Mouse (Mus musculus) heart, adult 8-10 months (tissue): ENCODE measurements around the gene Mapk6. TPM values are rescaled to one million over a fixed set of nuclear protein-coding genes. Genes with fewer than 3 reads are reported as not detected.
A peak's percentile ranks its signal among the peaks of the same experiment; 100 is the strongest.
"Not testable (repeated sequence)": the region's sequence is repeated elsewhere in the genome, so short reads cannot be mapped to it uniquely, and the experiment has no call there.

Experiments
- DNase-seq: peaks from one replicate; pipeline ENCODE4 v3.0.0; 2022; ENCODE audit warnings: low spot score
- total RNA-seq, 4 experiments: library from RNA; stranded (reverse); gene quantifications; 2 replicates each; pipeline ENCODE4 v1.2.4; 2022

Gene Mapk6
- 10 to 100 TPM; 21.8 to 25.3 (median 22.6) TPM for total RNA-seq

GRCm38 (mm10) chr9:75409852-75410378, at the start of gene Mapk6:
Mapk6 (minus strand) TSS chr9:75410005.
- peak; percentile 97 for DNase-seq

DNA sequence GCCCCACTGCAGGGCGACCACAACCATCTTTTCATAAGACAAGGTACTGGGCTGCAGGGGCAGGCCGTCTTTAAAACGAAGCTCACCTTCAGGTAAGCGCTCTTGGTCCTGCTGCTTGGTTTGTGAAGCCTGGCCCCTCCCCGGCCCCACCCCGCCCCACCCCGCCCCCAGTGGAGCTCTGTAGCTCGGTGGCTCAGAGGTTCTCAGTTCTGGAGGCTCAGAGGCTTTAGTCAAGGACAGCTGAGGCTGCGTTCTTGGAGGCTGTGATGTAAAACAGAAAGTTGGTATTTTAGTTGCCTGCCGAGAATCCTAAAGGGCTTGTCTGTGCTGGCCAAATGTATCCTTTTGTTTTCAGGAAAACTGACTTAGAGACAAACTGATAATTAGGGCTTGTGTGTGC, 45.9 kb upstream of the Mapk6 start:
- no peak for DNase-seq

DNA sequence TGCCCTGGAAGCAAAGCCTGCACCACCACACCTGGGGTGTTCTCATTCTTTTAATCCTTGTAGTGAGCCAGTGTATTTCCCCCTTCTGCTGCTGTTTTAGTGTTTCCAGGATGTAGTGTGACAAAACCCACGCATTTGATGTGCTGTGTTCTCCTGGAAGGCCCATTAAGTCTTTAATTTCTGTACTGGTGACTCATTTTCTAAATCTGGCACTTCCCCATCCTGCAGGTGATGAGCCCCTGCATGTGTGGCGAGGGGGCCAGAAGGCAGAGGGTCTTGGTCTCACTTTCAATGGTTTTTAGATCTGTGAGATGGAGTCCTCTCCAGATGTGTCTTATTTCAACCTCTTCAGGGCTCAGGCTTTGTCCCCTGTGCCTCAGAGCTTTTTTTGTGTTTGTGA, 44.2 kb upstream of the Mapk6 start:
- DNase-seq: no peak

DNA sequence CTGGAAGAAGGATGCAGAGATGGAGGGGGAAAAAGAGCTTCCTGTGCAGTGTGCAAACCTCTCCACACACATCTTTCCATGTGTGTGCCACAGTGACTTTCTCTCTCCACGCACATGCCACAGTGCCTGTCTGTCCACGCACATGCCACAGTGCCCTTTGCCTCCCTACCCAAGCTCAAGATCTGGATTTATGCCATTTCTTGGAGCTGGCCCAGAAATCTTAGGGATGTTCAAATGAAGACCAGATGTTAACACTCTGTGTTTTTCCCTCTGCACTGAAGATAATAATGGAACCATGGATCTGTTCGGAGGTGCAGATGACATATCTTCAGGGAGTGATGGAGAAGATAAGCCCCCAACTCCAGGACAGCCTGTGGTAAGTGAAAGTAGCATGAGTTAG, 38.2 kb upstream of the Mapk6 start:
- no peak for DNase-seq

- not testable (repeated sequence) for DNase-seq
Measured at GRCm38 (mm10) chr9:75446574-75446973, 36.8 kb upstream of the Mapk6 start.

GRCm38 (mm10) chr9:75444981-75445380, 35.2 kb upstream of the Mapk6 start:
- DNase-seq: no peak

DNA sequence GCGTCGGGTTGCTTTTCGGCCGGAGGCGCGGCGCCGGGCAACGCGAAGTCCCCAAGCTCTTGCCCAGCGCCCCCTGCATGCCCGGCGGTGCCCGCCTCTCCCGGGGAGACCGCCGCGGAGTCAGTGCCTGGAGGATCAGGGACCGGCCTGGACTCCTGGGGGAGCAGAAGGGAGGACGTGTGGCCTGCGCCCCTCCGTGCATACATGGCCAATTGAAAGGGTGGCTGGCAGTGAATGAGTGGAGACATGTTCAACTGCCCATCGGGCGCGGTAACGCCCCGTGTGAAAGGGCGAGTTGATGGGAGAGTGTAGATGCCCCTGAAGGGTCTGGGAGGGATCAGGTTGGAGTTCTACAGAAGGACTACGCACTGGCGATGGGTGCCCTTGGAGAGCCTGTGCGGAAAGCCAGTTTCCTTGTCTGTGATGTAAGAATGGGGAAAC, 31.9 kb upstream of the Mapk6 start:
- DNase-seq: peak; percentile 32

- DNase-seq: peak; percentile 93
Measured at GRCm38 (mm10) chr9:75440796-75441666, 31.2 kb upstream of the Mapk6 start, which contains the start of gene Leo1. Leo1 (plus strand) TSS chr9:75441524.

DNA sequence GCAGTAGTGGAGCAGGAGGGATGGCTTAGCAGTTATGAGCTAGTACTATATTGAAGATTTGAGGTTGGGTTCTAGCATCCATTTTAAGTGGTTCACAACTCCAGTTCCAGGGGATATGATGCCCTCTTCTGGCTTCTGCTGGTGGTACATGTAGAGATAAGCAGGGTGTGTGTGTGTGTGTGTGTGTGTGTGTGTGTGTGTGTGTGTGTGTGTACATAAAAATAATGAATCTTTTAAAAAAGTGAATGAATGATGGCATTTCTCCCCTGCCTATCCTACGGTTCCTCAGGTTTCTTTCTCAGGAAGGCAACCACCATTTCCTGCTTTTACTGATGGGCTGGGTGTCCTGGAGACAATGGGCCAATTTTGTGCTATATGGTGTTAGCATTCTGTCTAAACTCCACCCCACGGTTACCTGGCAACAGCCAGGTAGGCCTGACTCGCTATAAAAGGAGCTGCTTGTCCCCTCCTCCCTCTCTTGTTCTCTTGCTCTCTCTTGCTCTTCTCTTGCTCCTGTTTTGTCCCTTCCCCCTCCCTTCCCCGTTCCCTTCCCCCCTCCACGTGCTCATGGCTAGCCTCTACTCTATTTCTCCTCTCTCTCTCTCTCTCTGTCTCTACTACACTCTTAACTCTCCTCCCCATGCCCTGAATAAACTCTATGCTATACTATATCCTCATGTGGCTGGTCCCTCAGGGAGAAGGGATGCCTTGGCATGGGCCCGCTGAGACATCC, 28.0 kb upstream of the Mapk6 start:
- no peak for DNase-seq

GRCm38 (mm10) chr9:75435918-75436317, 26.1 kb upstream of the Mapk6 start:
- peak; percentile 91 for DNase-seq

GRCm38 (mm10) chr9:75435291-75435690, 25.5 kb upstream of the Mapk6 start:
- no peak for DNase-seq

DNA sequence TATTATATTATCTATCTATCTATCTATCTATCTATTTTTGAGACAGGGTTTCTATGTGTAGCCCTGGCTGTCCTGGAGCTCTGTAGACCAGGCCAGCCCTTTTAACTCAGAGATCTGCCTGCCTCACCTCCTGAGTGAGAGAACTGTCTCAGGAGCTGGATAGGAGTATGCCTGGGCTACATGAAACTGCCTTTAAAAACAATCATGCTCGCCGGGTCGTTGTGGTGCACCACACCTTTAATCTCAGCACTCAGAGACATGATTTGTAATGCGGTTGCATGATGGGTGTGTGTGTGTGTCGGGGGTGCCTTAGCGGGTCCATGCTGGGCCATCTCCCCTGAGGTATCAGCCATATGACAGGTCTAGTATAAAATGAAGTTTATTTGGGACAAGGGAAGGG, 25.1 kb upstream of the Mapk6 start:
- no peak for DNase-seq

GRCm38 (mm10) chr9:75434172-75434793, 24.5 kb upstream of the Mapk6 start:
- peak; percentile 79 for DNase-seq

DNA sequence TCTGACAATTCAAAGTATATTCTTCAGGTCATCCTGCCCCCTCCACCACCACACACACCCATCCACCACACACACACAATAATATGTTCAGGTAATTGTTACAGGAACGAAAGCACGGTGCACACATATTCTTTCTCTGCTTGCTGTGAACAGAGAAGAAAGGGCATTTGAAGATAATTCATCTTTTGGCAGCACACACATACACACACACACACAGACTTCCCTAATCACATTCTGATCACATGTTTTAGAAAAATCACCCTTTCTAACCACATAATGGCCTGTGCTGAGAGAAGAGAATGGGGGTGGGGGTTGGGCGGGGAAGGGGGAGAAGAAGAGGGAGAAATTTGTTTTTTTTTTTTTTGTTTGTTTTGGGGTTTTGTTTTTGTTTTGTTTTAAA, 22.9 kb upstream of the Mapk6 start:
- no peak for DNase-seq

DNA sequence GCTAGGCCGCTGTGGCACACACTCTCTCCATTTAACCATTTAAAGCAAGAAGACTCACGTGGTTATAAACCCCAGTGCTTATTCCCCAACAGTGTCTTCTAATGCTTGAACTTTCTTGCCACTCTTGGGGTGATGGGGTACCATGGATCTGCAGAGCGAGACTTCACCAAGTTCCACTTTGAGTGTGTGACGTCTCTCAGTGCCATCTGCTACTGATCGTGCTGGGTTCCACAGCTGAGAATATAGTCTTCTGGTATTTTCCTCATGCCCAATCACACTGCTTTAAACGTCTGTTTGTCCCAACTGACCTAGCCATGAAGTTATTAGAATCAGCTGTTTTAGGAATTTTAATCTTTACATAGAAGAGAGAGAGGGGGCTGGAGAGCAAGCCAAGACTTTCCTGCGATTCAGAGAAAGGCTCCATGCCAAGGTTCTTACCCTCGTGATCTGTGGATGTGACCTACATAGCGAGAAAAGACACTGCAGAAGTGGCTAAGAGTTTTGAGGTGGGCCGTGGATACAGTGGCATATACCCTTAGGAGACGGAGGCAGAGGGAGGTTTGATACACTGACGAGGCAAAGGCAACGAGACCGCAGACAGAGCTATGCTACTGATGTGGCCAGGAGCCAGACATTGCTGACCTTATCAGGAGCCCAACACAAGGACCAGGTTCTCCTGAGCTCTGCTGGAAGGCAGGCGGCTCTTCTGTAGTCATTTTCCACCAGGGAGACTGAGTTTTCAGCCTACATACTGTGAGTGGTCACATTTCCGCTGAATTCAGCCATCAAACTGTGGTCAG, 21.2 kb upstream of the Mapk6 start:
- DNase-seq: peak; percentile 26

DNA sequence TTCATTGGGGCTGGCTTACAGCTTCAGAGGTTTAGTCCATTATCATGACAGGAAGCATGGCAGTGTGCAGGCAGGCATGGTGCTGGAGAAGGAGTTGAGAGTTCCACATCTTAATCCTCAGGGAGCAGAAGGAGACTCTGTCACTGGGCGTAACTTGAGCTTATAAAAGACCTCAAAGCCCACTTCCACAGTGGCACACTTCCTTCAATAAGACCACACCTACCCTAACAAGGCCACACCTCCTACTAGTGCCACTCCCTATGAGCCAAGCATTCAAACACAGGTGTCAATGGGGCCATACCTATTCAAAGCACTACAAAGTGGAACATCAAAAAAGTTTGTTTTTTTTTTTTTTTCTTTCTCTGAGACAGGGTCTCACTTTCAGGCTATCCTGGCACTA, 19.9 kb upstream of the Mapk6 start:
- no peak for DNase-seq

DNA sequence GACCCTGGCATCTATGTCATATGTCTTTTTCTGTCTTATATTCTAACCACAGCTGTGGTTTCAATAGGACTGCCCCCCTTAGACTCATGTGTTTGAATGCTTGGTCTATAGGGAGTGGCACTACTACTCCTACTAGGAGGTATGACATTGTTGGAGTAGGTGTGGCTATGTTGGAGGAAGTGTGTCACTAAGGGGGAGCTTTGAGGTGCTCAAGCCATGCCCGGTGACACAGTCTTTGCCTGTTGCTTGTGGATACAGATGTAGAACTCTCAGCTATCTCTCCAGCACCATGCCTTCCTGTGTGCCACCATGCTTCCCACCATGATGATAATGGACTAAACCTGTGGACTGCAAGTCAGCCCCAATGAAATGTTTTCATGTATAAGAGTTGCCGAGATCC, 19.2 kb upstream of the Mapk6 start:
- no peak for DNase-seq

- DNase-seq: no peak
Measured at GRCm38 (mm10) chr9:75428274-75428600, 18.4 kb upstream of the Mapk6 start.

DNA sequence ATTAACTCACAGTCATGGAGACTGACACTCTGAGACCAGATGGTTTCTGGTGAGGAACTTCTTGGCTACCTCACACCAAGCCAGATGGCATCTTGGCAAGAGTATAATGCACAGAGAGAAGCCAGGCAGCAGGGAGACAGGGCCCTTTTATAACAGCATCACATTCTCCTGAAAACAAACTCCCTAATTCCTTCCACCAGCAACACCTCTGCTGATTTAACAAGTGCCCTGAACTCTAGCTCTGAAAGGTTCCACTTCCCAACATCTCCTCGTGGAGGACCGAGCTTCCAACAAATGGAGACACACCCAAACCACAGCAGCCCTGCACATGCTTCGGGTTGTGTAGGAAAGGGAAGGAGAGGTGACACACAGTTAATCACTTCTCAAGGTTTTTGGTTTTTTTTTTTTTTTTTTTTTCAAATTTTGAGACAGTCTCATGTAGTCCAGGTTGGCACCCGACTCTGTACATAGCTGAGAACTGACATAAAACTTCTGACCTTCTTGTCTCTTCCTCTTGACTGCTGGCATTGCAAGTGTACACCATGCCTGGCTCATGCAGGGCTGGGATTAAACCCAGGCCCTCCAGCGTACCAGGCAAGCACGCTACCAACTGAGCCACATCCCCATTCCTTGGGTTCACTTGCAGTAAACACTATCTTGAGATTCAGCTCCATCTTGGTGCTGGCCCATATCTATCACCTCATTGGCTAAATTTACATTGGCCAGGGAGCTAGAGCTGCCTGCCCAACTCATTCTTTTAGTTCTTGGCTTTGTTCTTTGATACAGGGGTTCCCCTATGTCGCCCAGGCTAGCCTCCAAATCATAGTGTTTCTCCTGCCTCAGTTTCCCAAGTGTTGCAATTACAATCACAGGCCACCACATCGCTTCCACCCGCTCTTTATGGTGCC, 17.8 kb upstream of the Mapk6 start:
- no peak for DNase-seq

GRCm38 (mm10) chr9:75425796-75426391, 16.1 kb upstream of the Mapk6 start:
- no peak for DNase-seq
